Mouse (Mus musculus) stomach, postnatal 0 days (tissue): ENCODE results near the gene Best2.

ENCODE experiments used
- CTCF ChIP-seq: IDR thresholded peaks from 2 replicates; pipeline ENCODE4 v1.5.1; 2016; ENCODE audit warnings: antibody characterized with exemption, low read depth, mild to moderate bottlenecking, moderate library complexity
- EP300 ChIP-seq: optimal IDR thresholded peaks from 2 replicates; pipeline ENCODE3; 2016; ENCODE audit warnings: antibody characterized with exemption

GRCm38 (mm10) chr8:85032622-85033311 lies 18.4 kb upstream of the Best2 start:
- TF ChIP-seq CTCF (no peak), EP300 (peak; percentile 40)
